Mouse (Mus musculus): ENCODE measurements around the gene Spata48. TPM values are rescaled to one million over a fixed set of nuclear protein-coding genes. Genes with fewer than 3 reads are reported as not detected.

Gene Spata48
- polyA plus RNA-seq, 1 experiment from 2014 or later = 0.35 TPM

- H3K4me3 ChIP-seq = no peak overlapping the region
- no peak overlapping the region for H3K9ac ChIP-seq
- no peaks in the 10 kb centered on the region for H3K9me3 ChIP-seq
- no peaks in the 10 kb centered on the region for H3K36me3 ChIP-seq
- no peak for ATAC-seq (ENCODE audit: low FRiP score, low read depth)
- H3K4me2 ChIP-seq = no peak overlapping the region
- no peaks in the 10 kb centered on the region for H3K4me1 ChIP-seq (replicated peaks)
- no peak overlapping the region for H3K27ac ChIP-seq (replicated peaks)
- WGBS = 90% methylated on average over 7 of the region's 7 CpGs
- no peaks in the 10 kb centered on the region for H3K27me3 ChIP-seq
These were observed 85.1 kb downstream of the Spata48 start for GRCm38 (mm10) chr11:11546903-11547511.

- H3K9me3 ChIP-seq = no peaks in the 10 kb centered on the region
- no peaks in the 10 kb centered on the region for H3K36me3 ChIP-seq
- H3K4me1 ChIP-seq (replicated peaks) = no peaks in the 10 kb centered on the region
- H3K27ac ChIP-seq (replicated peaks) = no peak overlapping the region
- H3K4me2 ChIP-seq = no peak overlapping the region
- no peak for ATAC-seq (ENCODE audit: low FRiP score, low read depth)
- 79% methylated on average over 7 of the region's 7 CpGs for WGBS
- H3K4me3 ChIP-seq = no peak overlapping the region
- no peaks in the 10 kb centered on the region for H3K27me3 ChIP-seq
- H3K9ac ChIP-seq = no peak overlapping the region
These were observed 85.8 kb downstream of the Spata48 start for GRCm38 (mm10) chr11:11547597-11548240.

GRCm38 (mm10) chr11:11555563-11555962 lies 93.7 kb downstream of the Spata48 start:
- Histone ChIP-seq H3K27me3 (no peaks in the 10 kb centered on the region), H3K9ac (no peak overlapping the region)
- WGBS = 80% methylated on average over 8 of the region's 8 CpGs

GRCm38 (mm10) chr11:11556186-11556585 lies 94.3 kb downstream of the Spata48 start:
- Histone ChIP-seq H3K4me1 (replicated peaks) (no peaks in the 10 kb centered on the region), H3K27me3 (no peaks in the 10 kb centered on the region), H3K27ac (replicated peaks) (no peak overlapping the region), H3K4me2 (no peak overlapping the region), H3K36me3 (no peaks in the 10 kb centered on the region), H3K9ac (no peak overlapping the region), H3K4me3 (no peak overlapping the region), H3K9me3 (no peaks in the 10 kb centered on the region)
- 89% methylated on average over 1 of the region's 1 CpGs for WGBS
- no peak for ATAC-seq (ENCODE audit: low FRiP score, low read depth)

More at GRCm38 (mm10) chr11:11555563-11555962, 93.7 kb downstream of the Spata48 start:
- no peak overlapping the region for H3K27ac ChIP-seq (replicated peaks)
- ATAC-seq (ENCODE audit: low FRiP score, low read depth) = no peak
- H3K4me3 ChIP-seq = no peak overlapping the region
- H3K36me3 ChIP-seq = no peaks in the 10 kb centered on the region
- H3K9me3 ChIP-seq = no peaks in the 10 kb centered on the region
- no peaks in the 10 kb centered on the region for H3K4me1 ChIP-seq (replicated peaks)
- no peak overlapping the region for H3K4me2 ChIP-seq

GRCm38 (mm10) chr11:11557173-11557967 lies 95.5 kb downstream of the Spata48 start:
- Histone ChIP-seq H3K9me3 (no peaks in the 10 kb centered on the region), H3K27ac (replicated peaks) (no peak overlapping the region), H3K4me2 (no peak overlapping the region), H3K4me1 (replicated peaks) (no peaks in the 10 kb centered on the region), H3K27me3 (no peaks in the 10 kb centered on the region), H3K9ac (no peak overlapping the region), H3K36me3 (no peaks in the 10 kb centered on the region), H3K4me3 (no peak overlapping the region)
- WGBS = 47% methylated on average over 11 of the region's 11 CpGs
- no peak for ATAC-seq (ENCODE audit: low FRiP score, low read depth)

- Histone ChIP-seq H3K9ac (no peak overlapping the region), H3K27me3 (no peaks in the 10 kb centered on the region), H3K36me3 (no peaks in the 10 kb centered on the region), H3K4me3 (no peak overlapping the region), H3K9me3 (no peaks in the 10 kb centered on the region), H3K27ac (replicated peaks) (no peak overlapping the region), H3K4me1 (replicated peaks) (no peaks in the 10 kb centered on the region), H3K4me2 (no peak overlapping the region)
- 87% methylated on average over 3 of the region's 3 CpGs for WGBS
- no peak for ATAC-seq (ENCODE audit: low FRiP score, low read depth)
These were observed 96.8 kb downstream of the Spata48 start for GRCm38 (mm10) chr11:11558662-11559061.

- no peak overlapping the region for H3K9ac ChIP-seq
- H3K9me3 ChIP-seq = no peaks in the 10 kb centered on the region
- H3K4me2 ChIP-seq = no peak overlapping the region
- H3K27me3 ChIP-seq = no peaks in the 10 kb centered on the region
- WGBS = 90% methylated on average over 7 of the region's 7 CpGs
- ATAC-seq (ENCODE audit: low FRiP score, low read depth) = no peak
- H3K27ac ChIP-seq (replicated peaks) = no peak overlapping the region
- H3K4me1 ChIP-seq (replicated peaks) = no peaks in the 10 kb centered on the region
- H3K36me3 ChIP-seq = no peaks in the 10 kb centered on the region
- no peak overlapping the region for H3K4me3 ChIP-seq
These were observed 97.3 kb downstream of the Spata48 start for GRCm38 (mm10) chr11:11559099-11559686.

- H3K4me1 ChIP-seq (replicated peaks) = no peaks in the 10 kb centered on the region
- ATAC-seq (ENCODE audit: low FRiP score, low read depth) = no peak
- H3K27ac ChIP-seq (replicated peaks) = no peak overlapping the region
- no peak overlapping the region for H3K4me2 ChIP-seq
- no peaks in the 10 kb centered on the region for H3K27me3 ChIP-seq
- no peak overlapping the region for H3K9ac ChIP-seq
- 89% methylated on average over 6 of the region's 6 CpGs for WGBS
- H3K36me3 ChIP-seq = no peaks in the 10 kb centered on the region
- H3K9me3 ChIP-seq = no peaks in the 10 kb centered on the region
- H3K4me3 ChIP-seq = no peak overlapping the region
These were observed 99.2 kb downstream of the Spata48 start for GRCm38 (mm10) chr11:11561118-11561517.

- WGBS = 80% methylated on average over 7 of the region's 7 CpGs
- H3K4me1 ChIP-seq (replicated peaks) = no peaks in the 10 kb centered on the region
- H3K27me3 ChIP-seq = no peaks in the 10 kb centered on the region
- H3K9me3 ChIP-seq = no peaks in the 10 kb centered on the region
- no peaks in the 10 kb centered on the region for H3K36me3 ChIP-seq
- H3K27ac ChIP-seq (replicated peaks) = no peak overlapping the region
- ATAC-seq (ENCODE audit: low FRiP score, low read depth) = no peak
- no peak overlapping the region for H3K4me3 ChIP-seq
- H3K4me2 ChIP-seq = no peak overlapping the region
- H3K9ac ChIP-seq = no peak overlapping the region
These were observed 102.6 kb downstream of the Spata48 start for GRCm38 (mm10) chr11:11564266-11565044.

Measured in hindbrain, embryonic 15.5 days (tissue).